ENCODE assay signal across 14 mouse cellular contexts in the genomic region with DNA sequence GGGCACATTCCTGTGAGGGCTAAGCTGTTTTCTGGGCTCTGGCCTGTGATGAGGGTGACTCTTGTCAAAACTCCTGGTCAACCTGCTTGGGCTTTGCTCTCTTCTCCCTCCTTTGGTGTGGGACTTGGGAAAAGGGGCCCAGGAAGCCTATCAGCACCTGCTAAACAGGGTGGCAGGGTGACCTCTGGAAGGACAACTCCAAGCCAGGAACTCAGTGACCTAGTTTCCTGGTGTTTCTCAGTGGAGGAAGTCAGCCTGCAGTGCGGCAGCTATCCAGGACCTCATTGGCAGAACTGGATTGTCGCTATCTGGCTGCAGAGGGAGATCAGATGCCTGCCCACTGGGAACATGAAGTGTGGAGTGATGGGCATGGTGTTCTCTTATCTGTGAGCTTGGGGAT. TPM values are rescaled to one million over a fixed set of nuclear protein-coding genes. Genes with fewer than 3 reads are reported as not detected.
DNase-seq lines count a peak whose midpoint lies in the region; ATAC-seq and TF ChIP-seq lines count a peak whose summit lies in the region.
"Had no signal": no experiment of that assay in that cellular context is flagged by ENCODE, and none has a peak within 500 bp of the region (broad histone marks: within the 10 kb centered on the region; RNA-seq: fewer than 3 reads in every experiment).

No protein-coding gene starts in this region.

- TF ChIP-seq CTCF in liver, adult 2 months (IDR thresholded peaks at IDR 0.05; ENCODE audit: low read depth, low read length), result no peak
- TF ChIP-seq CTCF in liver, postnatal 0 days (IDR thresholded peaks at IDR 0.05; ENCODE audit: low read depth), result no peak

- no peak overlapping the region for H3K9ac ChIP-seq in liver, adult 2 months (ENCODE audit: low read depth, low read length)
- no peak overlapping the region for H3K9ac ChIP-seq in liver, embryonic 11.5 days (ENCODE audit: low read depth, low read length)
- H3K9ac ChIP-seq in heart, embryonic 11.5 days (ENCODE audit: low read depth, low read length), result no peak overlapping the region
- no peak overlapping the region for H3K9ac ChIP-seq in midbrain, embryonic 13.5 days (replicated peaks)
- no peak overlapping the region for H3K9ac ChIP-seq in liver, postnatal 0 days (replicated peaks)
- H3K9ac ChIP-seq: liver, embryonic 12.5 days had no signal

- H3K36me3 ChIP-seq in liver, adult 2 months (ENCODE audit: control insufficient read depth, insufficient read depth, low read length), result no peaks in the 10 kb centered on the region
- no peaks in the 10 kb centered on the region for H3K36me3 ChIP-seq in liver, embryonic 11.5 days (ENCODE audit: control insufficient read depth, insufficient read depth, low read length)
- H3K36me3 ChIP-seq in heart, embryonic 11.5 days (ENCODE audit: control insufficient read depth, insufficient read depth, low read length), result no peaks in the 10 kb centered on the region
- H3K36me3 ChIP-seq in midbrain, embryonic 13.5 days, result no peaks in the 10 kb centered on the region
- no peaks in the 10 kb centered on the region for H3K36me3 ChIP-seq in liver, postnatal 0 days (replicated peaks; ENCODE audit: insufficient read depth, low read length)
- H3K36me3 ChIP-seq: liver, embryonic 12.5 days had no signal

- no peaks in the 10 kb centered on the region for H3K27me3 ChIP-seq in liver, adult 2 months (ENCODE audit: control insufficient read depth, insufficient read depth, low read length)
- peaks cover 13% of the 10 kb centered on the region for H3K27me3 ChIP-seq in liver, embryonic 11.5 days (replicated peaks; ENCODE audit: control insufficient read depth, insufficient read depth, low read length)
- peaks cover 27% of the 10 kb centered on the region for H3K27me3 ChIP-seq in heart, embryonic 11.5 days (ENCODE audit: control insufficient read depth, insufficient read depth, low read length)
- peaks cover 8% of the 10 kb centered on the region; the same call in 1 of the 2 replicates for H3K27me3 ChIP-seq in midbrain, embryonic 13.5 days
- H3K27me3 ChIP-seq in liver, postnatal 0 days (ENCODE audit: insufficient read depth, low read length), result peaks cover 5% of the 10 kb centered on the region; the same call in 1 of the 2 replicates

- H3K79me2 ChIP-seq in liver, adult 2 months (ENCODE audit: control insufficient read depth, insufficient read depth, low read length), result no peaks in the 10 kb centered on the region

- H3K27ac ChIP-seq in liver, adult 2 months (replicated peaks; ENCODE audit: insufficient read depth, low read depth, low read length), result no peak overlapping the region
- no peak overlapping the region for H3K27ac ChIP-seq in liver, embryonic 11.5 days (ENCODE audit: low read depth, low read length)
- no peak overlapping the region for H3K27ac ChIP-seq in heart, embryonic 11.5 days (ENCODE audit: low read depth, low read length)
- H3K27ac ChIP-seq in midbrain, embryonic 13.5 days, result no peak overlapping the region
- no peak overlapping the region for H3K27ac ChIP-seq in liver, postnatal 0 days (ENCODE audit: low read depth)
- H3K27ac ChIP-seq: liver, embryonic 12.5 days had no signal

- TF ChIP-seq EP300 in liver, postnatal 0 days (IDR thresholded peaks at IDR 0.05; ENCODE audit: low read depth), result no peak

- DNase-seq in liver, adult 2 months (ENCODE audit: extremely low read depth, low read depth, low spot score), result peak; percentile 73
- DNase-seq in liver, embryonic 11.5 days (ENCODE audit: low spot score), result no peak
- peak; percentile 68 to 71 for DNase-seq in cerebellum, postnatal 25 days
- no peak for DNase-seq in left cerebral cortex, adult 11 months (ENCODE audit: low spot score)
- no peak for DNase-seq in liver, postnatal 0 days
- DNase-seq: thymus, postnatal 25 days had no signal

- WGBS in liver, adult 2 months, result 3% methylated on average over 2 of the region's 2 CpGs
- 9% methylated on average over 2 of the region's 2 CpGs for WGBS in liver, embryonic 11.5 days
- WGBS in heart, embryonic 11.5 days (ENCODE audit: insufficient replicate concordance), result 0% methylated on average over 2 of the region's 2 CpGs
- WGBS in midbrain, embryonic 13.5 days, result 30% methylated on average over 2 of the region's 2 CpGs
- WGBS in liver, postnatal 0 days (ENCODE audit: insufficient replicate concordance), result 8% methylated on average over 2 of the region's 2 CpGs

- no peaks in the 10 kb centered on the region for H3K9me3 ChIP-seq in liver, embryonic 11.5 days (ENCODE audit: control insufficient read depth, low read length)
- H3K9me3 ChIP-seq in heart, embryonic 11.5 days (replicated peaks; ENCODE audit: control insufficient read depth, low read length), result no peaks in the 10 kb centered on the region
- H3K9me3 ChIP-seq in midbrain, embryonic 13.5 days, result no peaks in the 10 kb centered on the region
- H3K9me3 ChIP-seq in liver, postnatal 0 days (ENCODE audit: low read length), result no peaks in the 10 kb centered on the region
- H3K9me3 ChIP-seq: liver, embryonic 12.5 days had no signal

- H3K4me1 ChIP-seq in liver, adult 2 months (ENCODE audit: control insufficient read depth, insufficient read depth, low read length), result peaks cover 17% of the 10 kb centered on the region
- H3K4me1 ChIP-seq in liver, embryonic 11.5 days (replicated peaks; ENCODE audit: control insufficient read depth, insufficient read depth, low read length), result no peaks in the 10 kb centered on the region
- peaks cover 8% of the 10 kb centered on the region for H3K4me1 ChIP-seq in heart, embryonic 11.5 days (ENCODE audit: control insufficient read depth, insufficient read depth, low read length)
- peaks cover 15% of the 10 kb centered on the region for H3K4me1 ChIP-seq in midbrain, embryonic 13.5 days (replicated peaks)
- H3K4me1 ChIP-seq in liver, postnatal 0 days (ENCODE audit: insufficient read depth), result no peaks in the 10 kb centered on the region
- H3K4me1 ChIP-seq: liver, embryonic 12.5 days had no signal

- H3K4me3 ChIP-seq in liver, adult 2 months (ENCODE audit: insufficient read depth, low read depth, low read length), result no peak overlapping the region
- no peak overlapping the region for H3K4me3 ChIP-seq in liver, embryonic 11.5 days (ENCODE audit: low read depth, low read length)
- no peak overlapping the region for H3K4me3 ChIP-seq in heart, embryonic 11.5 days (ENCODE audit: low read depth, low read length)
- no peak overlapping the region for H3K4me3 ChIP-seq in midbrain, embryonic 13.5 days (replicated peaks)
- no peak overlapping the region for H3K4me3 ChIP-seq in liver, postnatal 0 days (ENCODE audit: low read depth, low read length)
- H3K4me3 ChIP-seq: liver, embryonic 12.5 days had no signal

- no peak for TF ChIP-seq POLR2A in liver, adult 2 months (IDR thresholded peaks at IDR 0.05; ENCODE audit: extremely low read depth, insufficient read depth, low read length)

- no peak overlapping the region for H3K4me2 ChIP-seq in liver, embryonic 11.5 days
- H3K4me2 ChIP-seq in heart, embryonic 11.5 days, result peak overlapping the region; percentile 29; the same call in 1 of the 2 replicates
- H3K4me2 ChIP-seq in midbrain, embryonic 13.5 days (replicated peaks), result no peak overlapping the region
- no peak overlapping the region for H3K4me2 ChIP-seq in liver, postnatal 0 days (ENCODE audit: low read depth, low read length)
- H3K4me2 ChIP-seq: liver, embryonic 12.5 days had no signal

- ATAC-seq in liver, embryonic 11.5 days (replicated peaks; ENCODE audit: low FRiP score), result no peak
- no peak for ATAC-seq in heart, embryonic 11.5 days (replicated peaks; ENCODE audit: insufficient number of reproducible peaks, low FRiP score, low TSS enrichment)
- 0 out of 2 replicates have a peak, but pooled peaks have one; percentile 2 for ATAC-seq in midbrain, embryonic 13.5 days
- no peak for ATAC-seq in liver, postnatal 0 days
- no peak for ATAC-seq in monocyte, adult 5-6 weeks (replicated peaks; ENCODE audit: insufficient number of reproducible peaks, low FRiP score, low TSS enrichment, poor library complexity, severe bottlenecking)
- ATAC-seq: liver, embryonic 12.5 days had no signal

RNA-seq across cellular contexts. Expression of gene Bhlhe23, which starts 11.7 kb away (rescaled TPM):
- not detected in 2 replicates for total RNA-seq in liver, adult 2 months (2014; rRNA removed)
- not detected in 2 replicates for polyA plus RNA-seq in liver, adult 2 months (2012; rRNA removed)
- not detected in 2 replicates for polyA plus RNA-seq in liver, embryonic 11.5 days (2014; fragmentation: Nextera tagmentation; extraction: Ambion mirVana)
- polyA plus RNA-seq in heart, embryonic 11.5 days (2014; fragmentation: Nextera tagmentation; extraction: Ambion mirVana), result not detected in 2 replicates
- polyA plus RNA-seq in midbrain, embryonic 13.5 days (2015; fragmentation: Nextera tagmentation; extraction: Ambion mirVana), result 18.7 and 25.0 TPM in 2 replicates
- polyA plus RNA-seq in liver, postnatal 0 days (2015; fragmentation: Nextera tagmentation; extraction: Ambion mirVana), result not detected in 2 replicates
- total RNA-seq in monocyte, adult 5-6 weeks (2017), result not detected in 3 replicates
- total RNA-seq: gastrocnemius, postnatal 4 days; layer of hippocampus, postnatal 36 days; megakaryocyte-erythroid progenitor cell, adult 5-6 weeks had no signal
- polyA plus RNA-seq: kidney, embryonic 14.5 days; liver, embryonic 12.5 days had no signal

Comparison
In these comparisons a context has a peak if more than half of its experiments do, and no peak if none do; other contexts are left out.
1. DNase-seq: peak in liver, adult 2 months (single experiment) and cerebellum, postnatal 25 days (2 of 2); none in liver, embryonic 11.5 days (single experiment), left cerebral cortex, adult 11 months (single experiment) and liver, postnatal 0 days (single experiment).
2. RNA of gene Bhlhe23, which starts 11.7 kb away (polyA plus RNA-seq): 18.7 to 25.0 TPM in midbrain, embryonic 13.5 days; not detected in heart, embryonic 11.5 days, not detected in liver, adult 2 months, not detected in liver, embryonic 11.5 days and not detected in liver, postnatal 0 days; every median in the first group is over 10 times any median in the second.